Comparison of ENCODE assay signal across 8 mouse cellular contexts in genomic region chrX:74246213-74246681, GRCm38 (mm10). TPM values are rescaled to one million over a fixed set of nuclear protein-coding genes. Genes with fewer than 3 reads are reported as not detected.
DNase-seq lines count a peak whose midpoint lies in the region; ATAC-seq lines count a peak whose summit lies in the region.

No protein-coding gene starts in this region.

- H3K27ac ChIP-seq in intestine, embryonic 14.5 days (ENCODE audit: low read depth): peak overlapping the region; percentile 91
- peak overlapping the region; percentile 91 for H3K27ac ChIP-seq in midbrain, embryonic 10.5 days (replicated peaks)

- peaks cover 22% of the 10 kb centered on the region for H3K36me3 ChIP-seq in intestine, embryonic 14.5 days (ENCODE audit: control insufficient read depth, insufficient read depth, low read length)
- H3K36me3 ChIP-seq in midbrain, embryonic 10.5 days: peaks cover 26% of the 10 kb centered on the region

- no peaks in the 10 kb centered on the region for H3K27me3 ChIP-seq in intestine, embryonic 14.5 days (replicated peaks; ENCODE audit: control insufficient read depth, insufficient read depth, low read length)
- H3K27me3 ChIP-seq in midbrain, embryonic 10.5 days (ENCODE audit: low read depth, poor library complexity, severe bottlenecking): no peaks in the 10 kb centered on the region

- peak; percentile 76 for DNase-seq in adrenal gland, adult 18-20 months (ENCODE audit: low spot score in 2 of 2)
- peak; percentile 93 for DNase-seq in embryo, embryonic 10 days (ENCODE audit: low spot score)
- peak; percentile 83 for DNase-seq in gastrocnemius, postnatal 14 days
- peak; percentile 85 for DNase-seq in intestine, embryonic 14.5 days (ENCODE audit: low spot score)
- DNase-seq in left cerebral cortex, postnatal 36 days (ENCODE audit: low spot score in 2 of 2): peak; percentile 82 to 83
- peak; percentile 86 for DNase-seq in midbrain, embryonic 10.5 days (ENCODE audit: low spot score)
- peak; percentile 76 to 89 for DNase-seq in right cerebral cortex, postnatal 36 days (ENCODE audit: low spot score in 2 of 2)
- DNase-seq in yolk sac, embryonic 10.5 days (ENCODE audit: low spot score): peak; percentile 88

- peak overlapping the region; percentile 59 for H3K4me3 ChIP-seq in intestine, embryonic 14.5 days (ENCODE audit: low read depth, low read length)
- H3K4me3 ChIP-seq in midbrain, embryonic 10.5 days: peak overlapping the region; percentile 67

- no peaks in the 10 kb centered on the region; the same call in 1 of the 2 replicates for H3K4me1 ChIP-seq in intestine, embryonic 14.5 days (replicated peaks; ENCODE audit: control insufficient read depth, insufficient read depth, low read length)
- peaks cover 19% of the 10 kb centered on the region for H3K4me1 ChIP-seq in midbrain, embryonic 10.5 days

- peak overlapping the region; percentile 75 for H3K9ac ChIP-seq in intestine, embryonic 14.5 days (ENCODE audit: low read length)

- WGBS in intestine, embryonic 14.5 days: 9% methylated on average over 35 of the region's 38 CpGs
- WGBS in midbrain, embryonic 10.5 days: 25% methylated on average over 38 of the region's 38 CpGs

- no peaks in the 10 kb centered on the region for H3K9me3 ChIP-seq in intestine, embryonic 14.5 days (ENCODE audit: control insufficient read depth, low read length)
- peaks cover 4% of the 10 kb centered on the region; the same call in 1 of the 2 replicates for H3K9me3 ChIP-seq in midbrain, embryonic 10.5 days (replicated peaks)

- intact Hi-C loops in gastrocnemius, postnatal 14 days (cut with DNase I; ENCODE audit: low total_unique reads): no loop called here
- intact Hi-C loops in left cerebral cortex, postnatal 36 days (cut with DNase I): loop anchor here (10.0 kb wide), 1 partner anchor 281 kb away; the partner anchor contains the start of gene Hcfc1

- peak; percentile 83 for ATAC-seq in intestine, embryonic 14.5 days (replicated peaks; ENCODE audit: low FRiP score, low TSS enrichment, low read depth)

- peak overlapping the region; percentile 62 for H3K4me2 ChIP-seq in intestine, embryonic 14.5 days (ENCODE audit: low read length)

RNA-seq across cellular contexts. Expression of gene Flna, which starts 3.4 kb away (rescaled TPM):
- total RNA-seq in adrenal gland, adult 18-20 months (2021): 100 to 1,000 TPM; 113 to 170 TPM
- 10 to 100 TPM; 78.1 to 92.7 TPM for total RNA-seq in gastrocnemius, postnatal 14 days (2021)
- polyA plus RNA-seq in intestine, embryonic 14.5 days (2014; fragmentation: Nextera tagmentation; extraction: Ambion mirVana): 495 and 548 TPM in 2 replicates
- 10 to 100 TPM; 57.5 to 74.0 TPM for total RNA-seq in left cerebral cortex, postnatal 36 days (2021)
- 223 and 243 TPM in 2 replicates for polyA plus RNA-seq in midbrain, embryonic 10.5 days (2016; fragmentation: Nextera tagmentation; extraction: Ambion mirVana)

RNA-seq across cellular contexts. Expression of gene Emd, which starts 8.2 kb away (rescaled TPM):
- 100 to 1,000 TPM in 1 of 2 experiments, 10 to 100 TPM in 1; 93.6 to 165 TPM for total RNA-seq in adrenal gland, adult 18-20 months (2021)
- total RNA-seq in gastrocnemius, postnatal 14 days (2021): 10 to 100 TPM; 17.5 to 18.4 TPM
- 30.4 and 30.7 TPM in 2 replicates for polyA plus RNA-seq in intestine, embryonic 14.5 days (2014; fragmentation: Nextera tagmentation; extraction: Ambion mirVana)
- 10 to 100 TPM; 33.6 to 39.0 TPM for total RNA-seq in left cerebral cortex, postnatal 36 days (2021)
- 18.5 and 20.1 TPM in 2 replicates for polyA plus RNA-seq in midbrain, embryonic 10.5 days (2016; fragmentation: Nextera tagmentation; extraction: Ambion mirVana)

RNA-seq across cellular contexts. Expression of gene Rpl10, which starts 24.4 kb away (rescaled TPM):
- 100 to 1,000 TPM; 395 to 419 TPM for total RNA-seq in adrenal gland, adult 18-20 months (2021)
- 100 to 1,000 TPM; 121 to 122 TPM for total RNA-seq in gastrocnemius, postnatal 14 days (2021)
- polyA plus RNA-seq in intestine, embryonic 14.5 days (2014; fragmentation: Nextera tagmentation; extraction: Ambion mirVana): 990 and 1,020 TPM in 2 replicates
- total RNA-seq in left cerebral cortex, postnatal 36 days (2021): 100 to 1,000 TPM; 182 to 197 TPM
- polyA plus RNA-seq in midbrain, embryonic 10.5 days (2016; fragmentation: Nextera tagmentation; extraction: Ambion mirVana): 711 and 801 TPM in 2 replicates

RNA-seq across cellular contexts. Expression of gene Taz, which starts 35.5 kb away (rescaled TPM):
- total RNA-seq in adrenal gland, adult 18-20 months (2021): 10 to 100 TPM; 64.6 to 81.8 TPM
- 10 to 100 TPM; 31.6 to 34.1 TPM for total RNA-seq in gastrocnemius, postnatal 14 days (2021)
- polyA plus RNA-seq in intestine, embryonic 14.5 days (2014; fragmentation: Nextera tagmentation; extraction: Ambion mirVana): 60.6 and 67.6 TPM in 2 replicates
- 10 to 100 TPM; 49.7 to 64.0 TPM for total RNA-seq in left cerebral cortex, postnatal 36 days (2021)
- polyA plus RNA-seq in midbrain, embryonic 10.5 days (2016; fragmentation: Nextera tagmentation; extraction: Ambion mirVana): 75.7 and 77.9 TPM in 2 replicates

RNA-seq across cellular contexts. Expression of gene Dnase1l1, which starts 35.9 kb away (rescaled TPM):
- 10 to 100 TPM; 14.7 to 17.1 TPM for total RNA-seq in adrenal gland, adult 18-20 months (2021)
- 10 to 100 TPM; 79.6 to 82.4 TPM for total RNA-seq in gastrocnemius, postnatal 14 days (2021)
- polyA plus RNA-seq in intestine, embryonic 14.5 days (2014; fragmentation: Nextera tagmentation; extraction: Ambion mirVana): 10.1 and 10.6 TPM in 2 replicates
- 1 to 10 TPM; 2.0 to 2.3 TPM for total RNA-seq in left cerebral cortex, postnatal 36 days (2021)
- polyA plus RNA-seq in midbrain, embryonic 10.5 days (2016; fragmentation: Nextera tagmentation; extraction: Ambion mirVana): 3.7 and 4.1 TPM in 2 replicates

Comparison
In these comparisons a context has a peak if more than half of its experiments do, and no peak if none do; other contexts are left out.
1. Peak in every context shown above with its lines: DNase-seq, ATAC-seq, H3K4me3 ChIP-seq and H3K27ac ChIP-seq.